Mouse (Mus musculus): ENCODE results near the gene Ccdc85b. TPM values are rescaled to one million over a fixed set of nuclear protein-coding genes. Genes with fewer than 3 reads are reported as not detected.
A peak's percentile ranks its signal among the peaks of the same experiment; 100 is the strongest.

Ccdc85b gene
- polyA plus RNA-seq, 1 experiment from 2014 or later = 8.0 TPM

GRCm38 (mm10) chr19:5419630-5420029, 38.1 kb downstream of the Ccdc85b start:
- Histone ChIP-seq H3K4me2 (ENCODE audit: low read depth, low read length) (no peak overlapping the region), H3K9me3 (ENCODE audit: control insufficient read depth, low read length) (no peaks in the 10 kb centered on the region), H3K4me1 (ENCODE audit: control insufficient read depth, insufficient read depth, low read length) (peaks cover 11% of the 10 kb centered on the region), H3K9ac (replicated peaks; ENCODE audit: low read depth, low read length) (no peak overlapping the region), H3K27me3 (ENCODE audit: control insufficient read depth, insufficient read depth, low read length) (no peaks in the 10 kb centered on the region), H3K4me3 (ENCODE audit: low read depth, low read length) (no peak overlapping the region), H3K36me3 (ENCODE audit: control insufficient read depth, insufficient read depth, low read length) (peaks cover 9% of the 10 kb centered on the region; the same call in 1 of the 2 replicates), H3K27ac (ENCODE audit: low read depth, low read length) (no peak overlapping the region)
- ATAC-seq (ENCODE audit: low read depth) = no peak
- WGBS = 95% methylated on average over 9 of the region's 9 CpGs

GRCm38 (mm10) chr19:5418750-5419466, 38.8 kb downstream of the Ccdc85b start:
- Histone ChIP-seq H3K27me3 (ENCODE audit: control insufficient read depth, insufficient read depth, low read length) (no peaks in the 10 kb centered on the region), H3K4me3 (ENCODE audit: low read depth, low read length) (no peak overlapping the region), H3K4me2 (ENCODE audit: low read depth, low read length) (no peak overlapping the region), H3K9me3 (ENCODE audit: control insufficient read depth, low read length) (no peaks in the 10 kb centered on the region), H3K27ac (ENCODE audit: low read depth, low read length) (no peak overlapping the region), H3K4me1 (ENCODE audit: control insufficient read depth, insufficient read depth, low read length) (peaks cover 11% of the 10 kb centered on the region), H3K36me3 (ENCODE audit: control insufficient read depth, insufficient read depth, low read length) (peaks cover 9% of the 10 kb centered on the region; the same call in 1 of the 2 replicates), H3K9ac (replicated peaks; ENCODE audit: low read depth, low read length) (no peak overlapping the region)
- WGBS = 96% methylated on average over 8 of the region's 8 CpGs
- no peak for ATAC-seq (ENCODE audit: low read depth)

- Histone ChIP-seq H3K27ac (ENCODE audit: low read depth, low read length) (no peak overlapping the region), H3K4me2 (ENCODE audit: low read depth, low read length) (no peak overlapping the region), H3K9ac (replicated peaks; ENCODE audit: low read depth, low read length) (no peak overlapping the region), H3K36me3 (ENCODE audit: control insufficient read depth, insufficient read depth, low read length) (no peaks in the 10 kb centered on the region), H3K9me3 (ENCODE audit: control insufficient read depth, low read length) (no peaks in the 10 kb centered on the region), H3K27me3 (ENCODE audit: control insufficient read depth, insufficient read depth, low read length) (no peaks in the 10 kb centered on the region), H3K4me1 (ENCODE audit: control insufficient read depth, insufficient read depth, low read length) (no peaks in the 10 kb centered on the region), H3K4me3 (ENCODE audit: low read depth, low read length) (no peak overlapping the region)
- whole genome bisulfite sequencing = 78% methylated on average over 2 of the region's 2 CpGs
- no peak for ATAC-seq (ENCODE audit: low read depth)
These were observed 43.1 kb downstream of the Ccdc85b start for GRCm38 (mm10) chr19:5414534-5414957.

GRCm38 (mm10) chr19:5413840-5414239, 43.9 kb downstream of the Ccdc85b start:
- no peak overlapping the region for H3K27ac ChIP-seq (ENCODE audit: low read depth, low read length)
- 79% methylated on average over 4 of the region's 4 CpGs for WGBS
- no peak for ATAC-seq (ENCODE audit: low read depth)
- no peaks in the 10 kb centered on the region for H3K4me1 ChIP-seq (ENCODE audit: control insufficient read depth, insufficient read depth, low read length)
- no peaks in the 10 kb centered on the region for H3K9me3 ChIP-seq (ENCODE audit: control insufficient read depth, low read length)
- no peak overlapping the region for H3K4me2 ChIP-seq (ENCODE audit: low read depth, low read length)
- no peaks in the 10 kb centered on the region for H3K36me3 ChIP-seq (ENCODE audit: control insufficient read depth, insufficient read depth, low read length)
- no peak overlapping the region for H3K4me3 ChIP-seq (ENCODE audit: low read depth, low read length)
- H3K9ac ChIP-seq (replicated peaks; ENCODE audit: low read depth, low read length) = no peak overlapping the region
- no peaks in the 10 kb centered on the region for H3K27me3 ChIP-seq (ENCODE audit: control insufficient read depth, insufficient read depth, low read length)

- H3K36me3 ChIP-seq (ENCODE audit: control insufficient read depth, insufficient read depth, low read length) = no peaks in the 10 kb centered on the region
- no peak overlapping the region for H3K4me3 ChIP-seq (ENCODE audit: low read depth, low read length)
- H3K9ac ChIP-seq (replicated peaks; ENCODE audit: low read depth, low read length) = no peak overlapping the region
- no peak for ATAC-seq (ENCODE audit: low read depth)
- H3K9me3 ChIP-seq (ENCODE audit: control insufficient read depth, low read length) = no peaks in the 10 kb centered on the region
- H3K4me1 ChIP-seq (ENCODE audit: control insufficient read depth, insufficient read depth, low read length) = peaks cover 9% of the 10 kb centered on the region
- H3K4me2 ChIP-seq (ENCODE audit: low read depth, low read length) = no peak overlapping the region
- no peak overlapping the region for H3K27ac ChIP-seq (ENCODE audit: low read depth, low read length)
- H3K27me3 ChIP-seq (ENCODE audit: control insufficient read depth, insufficient read depth, low read length) = no peaks in the 10 kb centered on the region
- 69% methylated on average over 5 of the region's 5 CpGs for WGBS
These were observed 45.7 kb downstream of the Ccdc85b start for GRCm38 (mm10) chr19:5411961-5412360.

- peaks cover 11% of the 10 kb centered on the region for H3K4me1 ChIP-seq (ENCODE audit: control insufficient read depth, insufficient read depth, low read length)
- H3K4me2 ChIP-seq (ENCODE audit: low read depth, low read length) = no peak overlapping the region
- no peak overlapping the region for H3K9ac ChIP-seq (replicated peaks; ENCODE audit: low read depth, low read length)
- H3K27me3 ChIP-seq (ENCODE audit: control insufficient read depth, insufficient read depth, low read length) = no peaks in the 10 kb centered on the region
- H3K4me3 ChIP-seq (ENCODE audit: low read depth, low read length) = no peak overlapping the region
- no peaks in the 10 kb centered on the region for H3K36me3 ChIP-seq (ENCODE audit: control insufficient read depth, insufficient read depth, low read length)
- no peak overlapping the region for H3K27ac ChIP-seq (ENCODE audit: low read depth, low read length)
- ATAC-seq (ENCODE audit: low read depth) = no peak
- H3K9me3 ChIP-seq (ENCODE audit: control insufficient read depth, low read length) = no peaks in the 10 kb centered on the region
- 95% methylated on average over 5 of the region's 5 CpGs for WGBS
These were observed 47.1 kb downstream of the Ccdc85b start for GRCm38 (mm10) chr19:5410641-5411040.

- Histone ChIP-seq H3K9ac (replicated peaks; ENCODE audit: low read depth, low read length) (no peak overlapping the region), H3K4me2 (ENCODE audit: low read depth, low read length) (no peak overlapping the region), H3K4me3 (ENCODE audit: low read depth, low read length) (no peak overlapping the region), H3K9me3 (ENCODE audit: control insufficient read depth, low read length) (no peaks in the 10 kb centered on the region), H3K36me3 (ENCODE audit: control insufficient read depth, insufficient read depth, low read length) (no peaks in the 10 kb centered on the region), H3K27me3 (ENCODE audit: control insufficient read depth, insufficient read depth, low read length) (no peaks in the 10 kb centered on the region), H3K27ac (ENCODE audit: low read depth, low read length) (no peak overlapping the region), H3K4me1 (ENCODE audit: control insufficient read depth, insufficient read depth, low read length) (peaks cover 11% of the 10 kb centered on the region)
- 84% methylated on average over 5 of the region's 5 CpGs for WGBS
- ATAC-seq (ENCODE audit: low read depth) = no peak
These were observed 48.6 kb downstream of the Ccdc85b start for GRCm38 (mm10) chr19:5409068-5409467.

GRCm38 (mm10) chr19:5408057-5409001, 49.4 kb downstream of the Ccdc85b start:
- no peak for ATAC-seq (ENCODE audit: low read depth)
- WGBS = 88% methylated on average over 13 of the region's 13 CpGs
- no peaks in the 10 kb centered on the region for H3K27me3 ChIP-seq (ENCODE audit: control insufficient read depth, insufficient read depth, low read length)
- no peaks in the 10 kb centered on the region for H3K9me3 ChIP-seq (ENCODE audit: control insufficient read depth, low read length)
- H3K4me1 ChIP-seq (ENCODE audit: control insufficient read depth, insufficient read depth, low read length) = peaks cover 11% of the 10 kb centered on the region
- no peaks in the 10 kb centered on the region for H3K36me3 ChIP-seq (ENCODE audit: control insufficient read depth, insufficient read depth, low read length)
- peak overlapping the region; percentile 58; the same call in 1 of the 2 replicates for H3K4me3 ChIP-seq (ENCODE audit: low read depth, low read length)
- H3K27ac ChIP-seq (ENCODE audit: low read depth, low read length) = no peak overlapping the region
- no peak overlapping the region for H3K9ac ChIP-seq (replicated peaks; ENCODE audit: low read depth, low read length)
- H3K4me2 ChIP-seq (ENCODE audit: low read depth, low read length) = no peak overlapping the region; the same call in 1 of the 2 replicates

GRCm38 (mm10) chr19:5407133-5407532, 50.6 kb downstream of the Ccdc85b start:
- Histone ChIP-seq H3K4me3 (ENCODE audit: low read depth, low read length) (peak overlapping the region; percentile 58), H3K27ac (ENCODE audit: low read depth, low read length) (peak overlapping the region; percentile 88), H3K36me3 (ENCODE audit: control insufficient read depth, insufficient read depth, low read length) (no peaks in the 10 kb centered on the region), H3K27me3 (ENCODE audit: control insufficient read depth, insufficient read depth, low read length) (no peaks in the 10 kb centered on the region), H3K4me1 (ENCODE audit: control insufficient read depth, insufficient read depth, low read length) (peaks cover 11% of the 10 kb centered on the region), H3K4me2 (ENCODE audit: low read depth, low read length) (peak overlapping the region; percentile 90), H3K9me3 (ENCODE audit: control insufficient read depth, low read length) (no peaks in the 10 kb centered on the region), H3K9ac (replicated peaks; ENCODE audit: low read depth, low read length) (peak overlapping the region; percentile 66)
- peak; percentile 68 for ATAC-seq (ENCODE audit: low read depth)
- WGBS = 16% methylated on average over 7 of the region's 7 CpGs
